Mouse (Mus musculus) heart, adult 2 months (tissue): Measurements from ENCODE around the gene Camsap3. TPM values are rescaled to one million over a fixed set of nuclear protein-coding genes. Genes with fewer than 3 reads are reported as not detected.
A peak's percentile ranks its signal among the peaks of the same experiment; 100 is the strongest.

ENCODE experiments used
- DNase-seq, 2 experiments: peaks; one replicate each; pipeline ENCODE4 v3.0.0; 2021
- H3K27ac ChIP-seq: fragments of 200-600 bp; 2 replicates; pipeline ENCODE4 v1.8.1; 2022
- H3K27me3 ChIP-seq: fragments of 200-500 bp; 2 replicates; pipeline ENCODE4 v1.6.1; 2012; ENCODE audit warnings: mild to moderate bottlenecking, low read length, inconsistent platforms, mixed read lengths; ENCODE audit not compliant: control insufficient read depth, insufficient read depth
- H3K36me3 ChIP-seq: fragments of 200-500 bp; 2 replicates; pipeline ENCODE4 v1.6.1; 2012; ENCODE audit warnings: low read length, inconsistent platforms; ENCODE audit not compliant: control insufficient read depth, insufficient read depth
- H3K4me1 ChIP-seq: fragments of 200-500 bp; 2 replicates; pipeline ENCODE4 v1.6.1; 2011; ENCODE audit warnings: low read length; ENCODE audit not compliant: control insufficient read depth, insufficient read depth
- H3K4me3 ChIP-seq: fragments of 200-600 bp; 2 replicates; pipeline ENCODE4 v1.8.1; 2022
- H3K79me2 ChIP-seq: fragments of 200-500 bp; replicated peaks from 2 replicates; pipeline ENCODE4 v1.6.1; 2012; ENCODE audit warnings: mild to moderate bottlenecking, inconsistent platforms, low read length, moderate library complexity, mixed read lengths; ENCODE audit not compliant: control insufficient read depth, insufficient read depth
- H3K9ac ChIP-seq: fragments of 200-500 bp; 2 replicates; pipeline ENCODE4 v1.6.1; 2012; ENCODE audit warnings: low read depth, mild to moderate bottlenecking, control low read depth, inconsistent platforms, low read length, mixed read lengths
- CTCF ChIP-seq: fragments of 200-600 bp; IDR thresholded peaks from 2 replicates; pipeline ENCODE4 v1.8.1; 2022; ENCODE audit warnings: antibody characterized with exemption, mild to moderate bottlenecking, moderate library complexity
- EP300 ChIP-seq: fragments of 200-500 bp; IDR thresholded peaks from 2 replicates; pipeline ENCODE4 v1.6.1; 2011; ENCODE audit warnings: low read depth, low read length, control low read depth; ENCODE audit not compliant: insufficient read depth
- POLR2A ChIP-seq: fragments of 200-500 bp; IDR thresholded peaks from 2 replicates; pipeline ENCODE4 v1.6.1; 2011; ENCODE audit warnings: mild to moderate bottlenecking, low read depth, low read length, control low read depth; ENCODE audit not compliant: insufficient read depth
- WGBS: fragments of 180-500 bp; shearing (Covaris S2); methylation state at CpG from one replicate; pipeline ENCODE4 v1.1.7; 2018; 5-methylcytosine and 5-hydroxymethylcytosine counted together
- intact Hi-C: fragments of 180-260 bp; cut with DNase I; formaldehyde crosslinking; loops from one replicate; pipeline ENCODE4 v1.15.1; 2025
- polyA plus RNA-seq: library from polyadenylated mRNA; depleted of rRNA; stranded (reverse); fragments of >200 nt; gene quantifications from 2 replicates; pipeline ENCODE4 v1.2.3, GENCODE M21; 2012
- total RNA-seq, 2 experiments: library from RNA; stranded (reverse); gene quantifications; 2 replicates each; pipeline ENCODE4 v1.2.3; 2021

The Camsap3 gene
- total and polyA plus RNA-seq, 3 experiments, result 0.68 to 1.9 (median 1.2) TPM

DNA sequence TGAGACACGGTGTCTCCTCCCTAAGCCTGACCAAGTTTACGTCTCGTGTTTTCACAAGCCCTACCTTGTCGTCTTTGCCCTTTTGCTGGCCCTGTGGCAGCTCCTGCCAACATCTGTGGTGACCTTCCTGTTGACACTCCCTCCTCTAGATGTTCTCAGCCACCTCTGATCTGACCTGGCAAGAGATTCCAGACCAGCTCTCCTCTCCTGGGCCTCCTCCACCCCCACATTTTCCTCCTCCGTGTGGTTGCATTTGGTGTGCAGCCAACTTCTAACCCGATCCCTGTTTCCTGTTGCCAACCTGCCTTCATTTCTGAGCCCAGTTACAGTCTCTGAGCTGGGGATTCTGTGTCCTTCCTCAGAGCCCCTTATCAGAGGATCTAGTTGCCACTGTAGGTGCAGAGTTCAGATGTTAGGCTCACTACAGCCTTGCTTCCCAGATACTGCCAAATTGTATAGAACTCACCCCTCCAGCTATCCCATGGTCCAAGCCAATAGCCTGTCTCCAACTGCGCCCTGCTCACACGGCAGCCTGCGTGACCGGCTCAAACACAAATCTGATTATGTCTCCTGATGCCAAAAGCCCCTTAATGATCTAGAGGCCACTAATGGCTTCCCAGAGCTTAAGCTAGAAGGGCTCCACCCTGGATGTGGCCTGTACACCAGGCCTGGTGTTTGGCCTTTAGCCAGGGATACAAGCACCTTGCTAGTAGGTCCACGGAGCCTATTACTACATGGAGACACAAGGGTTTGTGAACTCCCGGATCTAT is 22.1 kb downstream of the Camsap3 start:
- Histone ChIP-seq H3K27me3 (no peaks in the 10 kb centered on the region), H3K4me1 (no peaks in the 10 kb centered on the region), H3K27ac (no peak overlapping the region), H3K9ac (no peak overlapping the region), H3K79me2 (no peaks in the 10 kb centered on the region), H3K36me3 (no peaks in the 10 kb centered on the region), H3K4me3 (no peak overlapping the region)
- DNase-seq, result peak in 1 of 2 experiments; percentile 40
- intact Hi-C loops, result no loop called here
- TF ChIP-seq EP300 (no peak), POLR2A (no peak), CTCF (no peak)
- 59% methylated on average over 12 of the region's 12 CpGs for whole genome bisulfite sequencing

DNA sequence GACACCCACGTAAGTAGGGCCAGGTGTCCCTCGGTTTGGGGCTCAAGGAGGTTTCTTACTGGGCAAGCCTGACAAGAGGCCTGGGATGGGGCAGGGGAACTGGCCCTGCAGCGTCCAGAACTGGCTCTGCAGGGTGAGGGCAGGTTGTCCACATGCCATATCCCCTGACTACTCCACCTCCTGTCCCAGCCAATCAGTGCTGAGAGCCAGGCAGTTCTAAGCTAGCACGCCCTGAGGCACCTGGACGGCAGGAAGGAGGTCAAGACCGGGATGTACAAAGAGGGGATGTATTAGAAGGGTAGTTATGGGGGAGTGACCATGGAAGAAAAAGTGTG is 22.7 kb downstream of the Camsap3 start:
- intact Hi-C loops, result no loop called here
- no peak for TF ChIP-seq POLR2A
- TF ChIP-seq EP300, result no peak
- TF ChIP-seq CTCF, result no peak
- H3K27me3 ChIP-seq, result no peaks in the 10 kb centered on the region
- H3K9ac ChIP-seq, result no peak overlapping the region
- no peak overlapping the region for H3K4me3 ChIP-seq
- no peak overlapping the region for H3K27ac ChIP-seq
- no peaks in the 10 kb centered on the region for H3K4me1 ChIP-seq
- 91% methylated on average over 6 of the region's 6 CpGs for WGBS
- DNase-seq, result no peak
- H3K36me3 ChIP-seq, result no peaks in the 10 kb centered on the region
- H3K79me2 ChIP-seq, result no peaks in the 10 kb centered on the region

- H3K79me2 ChIP-seq, result no peaks in the 10 kb centered on the region
Observed at GRCm38 (mm10) chr8:3621199-3621970, 34.3 kb downstream of the Camsap3 start, which contains the start of the genes Xab2 and Pet100. Xab2 (minus strand) TSS chr8:3621316. Pet100 (plus strand) TSS chr8:3621548.

GRCm38 (mm10) chr8:3622119-3622518 is 35.0 kb downstream of the Camsap3 start:
- TF ChIP-seq CTCF, result no peak
- no peak for TF ChIP-seq EP300
- TF ChIP-seq POLR2A, result no peak
- Histone ChIP-seq H3K36me3 (no peaks in the 10 kb centered on the region), H3K27ac (no peak overlapping the region), H3K9ac (no peak overlapping the region), H3K79me2 (no peaks in the 10 kb centered on the region), H3K4me3 (no peak overlapping the region), H3K27me3 (no peaks in the 10 kb centered on the region), H3K4me1 (peaks cover 4% of the 10 kb centered on the region)
- no peak for DNase-seq
- intact Hi-C loops, result loop anchor here (5.0 kb wide), 2 partner anchors 65 to 105 kb away; partner anchors contain the start of gene Pnpla6
- WGBS, result 62% methylated on average over 8 of the region's 8 CpGs

More at GRCm38 (mm10) chr8:3621199-3621970, 34.3 kb downstream of the Camsap3 start, which contains the start of the genes Xab2 and Pet100:
- Histone ChIP-seq H3K27ac (peak within 1 kb of the TSS; percentile 61), H3K9ac (peak within 1 kb of the TSS; percentile 67), H3K4me3 (peak within 1 kb of the TSS; percentile 84), H3K36me3 (no peaks in the 10 kb centered on the region), H3K27me3 (no peaks in the 10 kb centered on the region), H3K4me1 (peaks cover 4% of the 10 kb centered on the region)
- intact Hi-C loops, result loop anchor here (2.0 to 5.0 kb wide), 3 partner anchors 55 to 104 kb away; partner anchors contain the start of genes Pnpla6 and Trappc5
- DNase-seq, result peak; percentile 98
- WGBS, result under 1% methylated on average over 37 of the region's 37 CpGs
- TF ChIP-seq CTCF (no peak), POLR2A (peak; percentile 83), EP300 (peak; percentile 60; the same call in 1 of the 2 replicates)

DNA sequence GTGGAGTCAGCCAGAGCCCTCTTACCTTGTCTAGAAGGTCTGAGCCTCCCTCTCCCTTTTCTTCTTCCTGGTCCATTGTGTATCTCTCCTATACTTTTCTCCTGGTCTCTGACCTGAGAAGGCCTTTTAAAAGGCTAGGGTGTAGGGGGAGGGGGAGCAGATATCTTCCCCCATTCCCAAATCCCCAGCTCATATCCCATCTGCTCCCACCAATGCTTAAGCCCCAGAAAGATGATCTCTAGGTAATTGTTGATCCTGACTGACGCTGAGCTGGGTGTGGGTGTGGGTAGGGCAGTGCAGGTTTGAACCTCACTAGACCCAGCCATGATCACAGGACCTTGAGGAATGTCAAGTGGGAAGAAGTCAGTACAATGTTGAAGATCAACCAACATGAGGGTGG is 38.4 kb downstream of the Camsap3 start, which contains the start of gene Pcp2:
Gene Pcp2 (minus strand): TSS at position 101 of the 400 bp plus-strand sequence.
- TF ChIP-seq POLR2A (no peak), CTCF (no peak), EP300 (no peak)
- DNase-seq, result no peak
- Histone ChIP-seq H3K9ac (no peak within 1 kb of the TSS), H3K27me3 (peaks cover 1% of the 10 kb centered on the region; the same call in 1 of the 2 replicates), H3K79me2 (no peaks in the 10 kb centered on the region), H3K4me1 (peaks cover 2% of the 10 kb centered on the region), H3K4me3 (no peak within 1 kb of the TSS), H3K27ac (no peak within 1 kb of the TSS), H3K36me3 (no peaks in the 10 kb centered on the region)
- intact Hi-C loops, result no loop called here
- WGBS, result 59% methylated on average over 1 of the region's 1 CpGs
